In the genomic region with DNA sequence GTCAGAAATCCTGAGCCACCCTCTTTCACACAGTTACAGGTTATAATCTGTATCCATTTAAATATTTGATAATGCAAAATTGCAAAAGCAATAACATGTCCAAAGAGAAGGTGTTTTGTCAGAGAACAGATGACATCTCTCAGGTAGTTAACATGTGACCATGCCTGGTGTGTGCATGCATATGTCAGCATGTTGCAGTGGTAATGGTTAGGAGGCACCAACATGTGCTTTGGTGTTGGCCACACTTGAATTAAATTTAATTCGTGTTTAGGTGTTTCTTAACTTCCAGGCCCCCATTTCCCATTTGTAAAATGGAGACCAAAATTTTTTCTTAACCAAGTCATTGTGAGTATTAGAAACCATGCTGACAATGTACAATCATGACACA, we compare ENCODE assay signal across 27 mouse cellular contexts. TPM values are rescaled to one million over a fixed set of nuclear protein-coding genes. Genes with fewer than 3 reads are reported as not detected.
A peak's percentile ranks its signal among the peaks of the same experiment; 100 is the strongest.
DNase-seq lines count a peak whose midpoint lies in the region; ATAC-seq lines count a peak whose summit lies in the region.
"Had no signal": no experiment of that assay in that cellular context is flagged by ENCODE, and none has a peak within 500 bp of the region (broad histone marks: within the 10 kb centered on the region; RNA-seq: fewer than 3 reads in every experiment).

No protein-coding gene starts in this region.

- H3K27ac ChIP-seq in midbrain, embryonic 13.5 days: no peak overlapping the region
- no peak overlapping the region for H3K27ac ChIP-seq in midbrain, embryonic 11.5 days (ENCODE audit: low read depth, low read length)
- no peak overlapping the region for H3K27ac ChIP-seq in neural tube, embryonic 15.5 days (replicated peaks)
- H3K27ac ChIP-seq: embryonic facial prominence, embryonic 12.5 days; embryonic facial prominence, embryonic 15.5 days; heart, adult 2 months; heart, embryonic 10.5 days; heart, embryonic 13.5 days; hindbrain, embryonic 15.5 days; intestine, embryonic 15.5 days had no signal

- intact Hi-C loops in heart, postnatal 25 days (cut with DNase I): loop anchor here (10.0 kb wide), 1 partner anchor 562 kb away; the partner anchor contains the start of gene Fam131b

- no peak overlapping the region for H3K4me2 ChIP-seq in midbrain, embryonic 13.5 days (replicated peaks)
- H3K4me2 ChIP-seq in midbrain, embryonic 11.5 days: no peak overlapping the region
- no peak overlapping the region for H3K4me2 ChIP-seq in neural tube, embryonic 15.5 days
- H3K4me2 ChIP-seq: embryonic facial prominence, embryonic 12.5 days; embryonic facial prominence, embryonic 15.5 days; heart, embryonic 13.5 days; hindbrain, embryonic 15.5 days; intestine, embryonic 15.5 days had no signal

- peak; percentile 61 for DNase-seq in heart, adult 11 months
- DNase-seq in heart, postnatal 25 days (ENCODE audit: low spot score): no peak
- DNase-seq in midbrain, embryonic 11.5 days (ENCODE audit: low spot score, missing footprints): no peak
- DNase-seq in neural tube, embryonic 10.5 days (ENCODE audit: extremely low spot score, low spot score): no peak

- H3K4me1 ChIP-seq in midbrain, embryonic 13.5 days (replicated peaks): no peaks in the 10 kb centered on the region
- H3K4me1 ChIP-seq in midbrain, embryonic 11.5 days (ENCODE audit: control insufficient read depth, insufficient read depth, low read length): no peaks in the 10 kb centered on the region
- no peaks in the 10 kb centered on the region for H3K4me1 ChIP-seq in neural tube, embryonic 15.5 days
- H3K4me1 ChIP-seq: embryonic facial prominence, embryonic 12.5 days; embryonic facial prominence, embryonic 15.5 days; heart, embryonic 10.5 days; heart, embryonic 13.5 days; hindbrain, embryonic 15.5 days; intestine, embryonic 15.5 days had no signal

- H3K4me3 ChIP-seq in midbrain, embryonic 13.5 days (replicated peaks): no peak overlapping the region
- H3K4me3 ChIP-seq in midbrain, embryonic 11.5 days (ENCODE audit: low read depth, low read length): no peak overlapping the region
- H3K4me3 ChIP-seq in neural tube, embryonic 15.5 days (replicated peaks): no peak overlapping the region
- H3K4me3 ChIP-seq: embryonic facial prominence, embryonic 12.5 days; embryonic facial prominence, embryonic 15.5 days; heart, adult 2 months; heart, embryonic 10.5 days; heart, embryonic 13.5 days; hindbrain, embryonic 15.5 days; intestine, embryonic 15.5 days had no signal

- 83% methylated on average over 1 of the region's 1 CpGs for WGBS in midbrain, embryonic 13.5 days
- WGBS in midbrain, embryonic 11.5 days: 74% methylated on average over 1 of the region's 1 CpGs
- 76% methylated on average over 1 of the region's 1 CpGs for WGBS in neural tube, embryonic 15.5 days

- no peaks in the 10 kb centered on the region for H3K27me3 ChIP-seq in midbrain, embryonic 13.5 days
- no peaks in the 10 kb centered on the region for H3K27me3 ChIP-seq in midbrain, embryonic 11.5 days (ENCODE audit: control insufficient read depth, insufficient read depth, low read length)
- H3K27me3 ChIP-seq in neural tube, embryonic 15.5 days (replicated peaks): no peaks in the 10 kb centered on the region
- H3K27me3 ChIP-seq: embryonic facial prominence, embryonic 12.5 days; embryonic facial prominence, embryonic 15.5 days; heart, embryonic 13.5 days; hindbrain, embryonic 15.5 days; intestine, embryonic 15.5 days had no signal

- H3K9ac ChIP-seq in midbrain, embryonic 13.5 days (replicated peaks): no peak overlapping the region
- no peak overlapping the region for H3K9ac ChIP-seq in midbrain, embryonic 11.5 days (ENCODE audit: low read length)
- H3K9ac ChIP-seq in neural tube, embryonic 15.5 days (replicated peaks): no peak overlapping the region
- H3K9ac ChIP-seq: embryonic facial prominence, embryonic 12.5 days; embryonic facial prominence, embryonic 15.5 days; heart, embryonic 13.5 days; hindbrain, embryonic 15.5 days; intestine, embryonic 15.5 days had no signal

- ATAC-seq in midbrain, embryonic 13.5 days: peak; percentile 40; the same call in 1 of the 2 replicates
- no peak for ATAC-seq in midbrain, embryonic 11.5 days (ENCODE audit: low FRiP score)
- peak; percentile 23; the same call in 1 of the 2 replicates for ATAC-seq in neural tube, embryonic 15.5 days (ENCODE audit: low FRiP score)

- no peaks in the 10 kb centered on the region for H3K9me3 ChIP-seq in midbrain, embryonic 13.5 days
- H3K9me3 ChIP-seq in midbrain, embryonic 11.5 days (ENCODE audit: control insufficient read depth, low read length): no peaks in the 10 kb centered on the region
- H3K9me3 ChIP-seq in neural tube, embryonic 15.5 days (replicated peaks): no peaks in the 10 kb centered on the region
- H3K9me3 ChIP-seq: embryonic facial prominence, embryonic 12.5 days; embryonic facial prominence, embryonic 15.5 days; heart, embryonic 10.5 days; heart, embryonic 13.5 days; hindbrain, embryonic 15.5 days; intestine, embryonic 15.5 days had no signal

- no peaks in the 10 kb centered on the region for H3K36me3 ChIP-seq in midbrain, embryonic 13.5 days
- H3K36me3 ChIP-seq in midbrain, embryonic 11.5 days (ENCODE audit: control insufficient read depth, insufficient read depth, low read length): no peaks in the 10 kb centered on the region
- no peaks in the 10 kb centered on the region for H3K36me3 ChIP-seq in neural tube, embryonic 15.5 days
- H3K36me3 ChIP-seq: embryonic facial prominence, embryonic 12.5 days; embryonic facial prominence, embryonic 15.5 days; heart, embryonic 10.5 days; heart, embryonic 13.5 days; hindbrain, embryonic 15.5 days; intestine, embryonic 15.5 days had no signal

RNA-seq across cellular contexts. Expression of gene Olfr459, which starts 12.6 kb away (rescaled TPM):
- total RNA-seq in heart, postnatal 25 days (2021): not detected
- polyA plus RNA-seq in midbrain, embryonic 13.5 days (2015; fragmentation: Nextera tagmentation; extraction: Ambion mirVana): not detected in 2 replicates
- polyA plus RNA-seq in midbrain, embryonic 11.5 days (2014; fragmentation: Nextera tagmentation; extraction: Ambion mirVana): not detected in 2 replicates
- not detected in 2 replicates for polyA plus RNA-seq in neural tube, embryonic 15.5 days (2015; fragmentation: Nextera tagmentation; extraction: Ambion mirVana)
- total RNA-seq: adrenal gland, adult 2 months; adrenal gland, postnatal 14 days; adrenal gland, postnatal 4 days; common myeloid progenitor, adult 5-6 weeks; gastrocnemius, adult 8-10 months; gastrocnemius, postnatal 25 days; heart, adult 2 months; heart, postnatal 14 days; hematopoietic stem cell, adult 5-6 weeks; MEL had no signal
- polyA plus RNA-seq: adrenal gland, adult 2 months; C2C12; cerebellum, adult 2 months; embryonic facial prominence, embryonic 15.5 days; forebrain, embryonic 11.5 days; heart, adult 2 months; heart, embryonic 10.5 days; heart, embryonic 13.5 days; heart, embryonic 16.5 days; hindbrain, embryonic 15.5 days; intestine, embryonic 15.5 days had no signal

RNA-seq across cellular contexts. Expression of gene Kel, which starts 58.2 kb away (rescaled TPM):
- total RNA-seq in heart, postnatal 25 days (2021): under 1 TPM in 1 of 2 experiments, not detected in 1; 0.89 TPM
- 0.78 and 1.2 TPM in 2 replicates for polyA plus RNA-seq in midbrain, embryonic 13.5 days (2015; fragmentation: Nextera tagmentation; extraction: Ambion mirVana)
- 11.0 and 11.7 TPM in 2 replicates for polyA plus RNA-seq in midbrain, embryonic 11.5 days (2014; fragmentation: Nextera tagmentation; extraction: Ambion mirVana)
- polyA plus RNA-seq in neural tube, embryonic 15.5 days (2015; fragmentation: Nextera tagmentation; extraction: Ambion mirVana): 0.51 and 0.86 TPM in 2 replicates
- total RNA-seq: gastrocnemius, adult 8-10 months; gastrocnemius, postnatal 25 days had no signal
- polyA plus RNA-seq: adrenal gland, adult 2 months; C2C12; CD4-positive, CD25-positive, alpha-beta regulatory T cell, adult 4 months; cerebellum, adult 2 months had no signal
